Mouse (Mus musculus): ENCODE measurements around the gene Bnipl. TPM values are rescaled to one million over a fixed set of nuclear protein-coding genes. Genes with fewer than 3 reads are reported as not detected.

Bnipl gene
- total RNA-seq, 1 experiment = 6.7 TPM

- H3K9ac ChIP-seq (ENCODE audit: insufficient read depth, low read depth, low read length, poor library complexity, severe bottlenecking) = no peak overlapping the region
- no peak for DNase-seq (ENCODE audit: low read depth, low spot score)
- H3K27ac ChIP-seq (ENCODE audit: insufficient read depth, low read depth, low read length, poor library complexity, severe bottlenecking) = peak overlapping the region; percentile 14; the same call in 1 of the 2 replicates
- peaks cover 19 to 49% of the 10 kb centered on the region in 2 experiments for H3K4me1 ChIP-seq (ENCODE audit: control insufficient read depth in 2 of 2, insufficient read depth in 2 of 2, low read length in 2 of 2, poor library complexity in 1 of 2)
- no peak overlapping the region for H3K4me3 ChIP-seq (ENCODE audit: insufficient read depth in 1 of 2, low read depth in 1 of 2, low read length in 2 of 2, poor library complexity in 1 of 2, severe bottlenecking in 1 of 2)
- no peak for TF ChIP-seq CHD2 (IDR thresholded peaks at IDR 0.05; ENCODE audit: low read depth, low read length)
- H3K36me3 ChIP-seq (ENCODE audit: control insufficient read depth, insufficient read depth, low read length, poor library complexity, severe bottlenecking) = peaks cover 44% of the 10 kb centered on the region
- no peaks in the 10 kb centered on the region for H3K9me3 ChIP-seq (ENCODE audit: control insufficient read depth, insufficient read depth, low read depth, low read length)
- in situ Hi-C loops (cut with MboI; ENCODE audit: low sequenced_read_pairs in 2 of 2, unreplicated experiment in 2 of 2) = no loop called here
These were observed 15.3 kb downstream of the Bnipl start for GRCm38 (mm10) chr3:95235386-95236301.

GRCm38 (mm10) chr3:95233303-95233980 is 17.6 kb downstream of the Bnipl start:
- peaks cover 19 to 48% of the 10 kb centered on the region in 2 experiments for H3K4me1 ChIP-seq (ENCODE audit: control insufficient read depth in 2 of 2, insufficient read depth in 2 of 2, low read length in 2 of 2, poor library complexity in 1 of 2)
- TF ChIP-seq MAFK (IDR thresholded peaks at IDR 0.05; ENCODE audit: insufficient read depth, low read depth, low read length) (no peak), ZNF384 (IDR thresholded peaks at IDR 0.05; ENCODE audit: low read depth, low read length) (no peak)
- in situ Hi-C loops (cut with MboI; ENCODE audit: low sequenced_read_pairs in 2 of 2, unreplicated experiment in 2 of 2) = no loop called here

GRCm38 (mm10) chr3:95232771-95233170 is 18.2 kb downstream of the Bnipl start:
- in situ Hi-C loops (cut with MboI; ENCODE audit: low sequenced_read_pairs in 2 of 2, unreplicated experiment in 2 of 2) = no loop called here
- no peak for DNase-seq (ENCODE audit: low read depth, low spot score)

More at GRCm38 (mm10) chr3:95233303-95233980, 17.6 kb downstream of the Bnipl start:
- H3K36me3 ChIP-seq (ENCODE audit: control insufficient read depth, insufficient read depth, low read length, poor library complexity, severe bottlenecking) = peaks cover 44% of the 10 kb centered on the region
- DNase-seq (ENCODE audit: low read depth, low spot score) = no peak
- H3K27ac ChIP-seq (ENCODE audit: insufficient read depth, low read depth, low read length, poor library complexity, severe bottlenecking) = 0 out of 2 replicates have a peak overlapping the region, but pooled peaks have one; percentile 31
- no peaks in the 10 kb centered on the region for H3K9me3 ChIP-seq (ENCODE audit: control insufficient read depth, insufficient read depth, low read depth, low read length)
- no peak overlapping the region for H3K9ac ChIP-seq (ENCODE audit: insufficient read depth, low read depth, low read length, poor library complexity, severe bottlenecking)
- no peak overlapping the region for H3K4me3 ChIP-seq (ENCODE audit: insufficient read depth in 1 of 2, low read depth in 1 of 2, low read length in 2 of 2, poor library complexity in 1 of 2, severe bottlenecking in 1 of 2)

GRCm38 (mm10) chr3:95231298-95232221 is 19.4 kb downstream of the Bnipl start, which contains the start of gene Mllt11:
Mllt11 (minus strand) TSS chr3:95232171.
- H3K4me3 ChIP-seq (ENCODE audit: insufficient read depth in 1 of 2, low read depth in 1 of 2, low read length in 2 of 2, poor library complexity in 1 of 2, severe bottlenecking in 1 of 2) = peak within 1 kb of the TSS; percentile 38 to 46
- in situ Hi-C loops (cut with MboI; ENCODE audit: low sequenced_read_pairs in 2 of 2, unreplicated experiment in 2 of 2) = no loop called here
- DNase-seq (ENCODE audit: low read depth, low spot score) = no peak
- H3K27ac ChIP-seq (ENCODE audit: insufficient read depth, low read depth, low read length, poor library complexity, severe bottlenecking) = peak within 1 kb of the TSS; percentile 69
- peak within 1 kb of the TSS; percentile 53 for H3K9ac ChIP-seq (ENCODE audit: insufficient read depth, low read depth, low read length, poor library complexity, severe bottlenecking)
- H3K4me1 ChIP-seq (ENCODE audit: control insufficient read depth in 2 of 2, insufficient read depth in 2 of 2, low read length in 2 of 2, poor library complexity in 1 of 2) = peaks cover 22 to 46% of the 10 kb centered on the region in 2 experiments
- no peaks in the 10 kb centered on the region for H3K9me3 ChIP-seq (ENCODE audit: control insufficient read depth, insufficient read depth, low read depth, low read length)
- peaks cover 40% of the 10 kb centered on the region for H3K36me3 ChIP-seq (ENCODE audit: control insufficient read depth, insufficient read depth, low read length, poor library complexity, severe bottlenecking)
- TF ChIP-seq HCFC1 (IDR thresholded peaks at IDR 0.05; ENCODE audit: borderline replicate concordance, insufficient read depth, low read length) = no peak
- no peak for TF ChIP-seq MAFK (IDR thresholded peaks at IDR 0.05; ENCODE audit: insufficient read depth, low read depth, low read length)
- TF ChIP-seq CHD2 (IDR thresholded peaks at IDR 0.05; ENCODE audit: low read depth, low read length) = no peak
- no peak for TF ChIP-seq ZNF384 (IDR thresholded peaks at IDR 0.05; ENCODE audit: low read depth, low read length)
- no peak for TF ChIP-seq ZC3H11A (IDR thresholded peaks at IDR 0.05; ENCODE audit: borderline replicate concordance, low read depth, low read length)

More at GRCm38 (mm10) chr3:95232771-95233170, 18.2 kb downstream of the Bnipl start:
- Histone ChIP-seq H3K9ac (ENCODE audit: insufficient read depth, low read depth, low read length, poor library complexity, severe bottlenecking) (no peak overlapping the region), H3K4me3 (ENCODE audit: insufficient read depth in 1 of 2, low read depth in 1 of 2, low read length in 2 of 2, poor library complexity in 1 of 2, severe bottlenecking in 1 of 2) (no peak overlapping the region; a peak in 1 of 4 replicates), H3K4me1 (ENCODE audit: control insufficient read depth in 2 of 2, insufficient read depth in 2 of 2, low read length in 2 of 2, poor library complexity in 1 of 2) (peaks cover 19 to 48% of the 10 kb centered on the region in 2 experiments), H3K9me3 (ENCODE audit: control insufficient read depth, insufficient read depth, low read depth, low read length) (no peaks in the 10 kb centered on the region), H3K36me3 (ENCODE audit: control insufficient read depth, insufficient read depth, low read length, poor library complexity, severe bottlenecking) (peaks cover 44% of the 10 kb centered on the region), H3K27ac (ENCODE audit: insufficient read depth, low read depth, low read length, poor library complexity, severe bottlenecking) (no peak overlapping the region)
- TF ChIP-seq MAFK (IDR thresholded peaks at IDR 0.05; ENCODE audit: insufficient read depth, low read depth, low read length) (peak; percentile 77), CHD2 (IDR thresholded peaks at IDR 0.05; ENCODE audit: low read depth, low read length) (no peak)

All from ES-E14 (cell line).